Mouse (Mus musculus) CH12.LX (cell line): ENCODE data around the gene Acsl5.

Experiments
- CTCF ChIP-seq, 2 experiments: IDR thresholded peaks in 1 of 2; conservative IDR thresholded peaks in 1 of 2; 2 replicates each; pipeline ENCODE4 v1.5.1; 2011 to 2012; ENCODE audit warnings: low read depth in 2 of 2, low read length in 2 of 2, improper control_type of control experiment in 1 of 2, inconsistent platforms in 1 of 2, mild to moderate bottlenecking in 1 of 2, moderate library complexity in 1 of 2
- EP300 ChIP-seq: IDR thresholded peaks from 2 replicates; pipeline ENCODE4 v1.6.1; 2011; ENCODE audit warnings: low read length, improper control_type of control experiment
- KAT2A ChIP-seq: IDR thresholded peaks from 2 replicates; pipeline ENCODE4 v1.6.1; 2012; ENCODE audit warnings: low read length, improper control_type of control experiment, inconsistent platforms; ENCODE audit not compliant: insufficient replicate concordance
- MAX ChIP-seq: IDR thresholded peaks from 2 replicates; pipeline ENCODE4 v1.6.1; 2011; ENCODE audit warnings: low read length, improper control_type of control experiment
- MEF2A ChIP-seq: IDR thresholded peaks from 2 replicates; pipeline ENCODE4 v1.6.1; 2014; ENCODE audit warnings: low read depth, mild to moderate bottlenecking, inconsistent platforms, low read length, improper control_type of control experiment, borderline replicate concordance
- MYC ChIP-seq: IDR thresholded peaks from 2 replicates; pipeline ENCODE4 v1.6.1; 2011; ENCODE audit warnings: low read depth, mild to moderate bottlenecking, improper control_type of control experiment, low read length
- POLR2A ChIP-seq: IDR thresholded peaks from 2 replicates; pipeline ENCODE4 v1.6.1; 2011; ENCODE audit warnings: low read depth, mild to moderate bottlenecking, improper control_type of control experiment, low read length
- TBP ChIP-seq: conservative IDR thresholded peaks from 2 replicates; pipeline ENCODE4 v1.6.1; 2011; ENCODE audit warnings: low read depth, low read length, improper control_type of control experiment
- TCF12 ChIP-seq: IDR thresholded peaks from 2 replicates; pipeline ENCODE4 v1.6.1; 2014; ENCODE audit warnings: low read depth, mild to moderate bottlenecking, inconsistent platforms, low read length, improper control_type of control experiment
- USF1 ChIP-seq: IDR thresholded peaks from 2 replicates; pipeline ENCODE4 v1.6.1; 2014; ENCODE audit warnings: low read depth, mild to moderate bottlenecking, inconsistent platforms, low read length, improper control_type of control experiment
- USF2 ChIP-seq: conservative IDR thresholded peaks from 2 replicates; pipeline ENCODE4 v1.6.1; 2011; ENCODE audit warnings: low read depth, low read length, improper control_type of control experiment

- no peak for TF ChIP-seq TCF12
- no peak for TF ChIP-seq KAT2A
- peak; percentile 49 for TF ChIP-seq USF2
- TF ChIP-seq CTCF (conservative IDR thresholded peaks at IDR 0.05 in 1 of 2, IDR thresholded peaks at IDR 0.05 in 1 of 2; ENCODE audit: low read depth in 2 of 2, low read length in 2 of 2), result no peak
- TF ChIP-seq MYC, result no peak
- TF ChIP-seq EP300, result no peak
- no peak for TF ChIP-seq POLR2A
- no peak for TF ChIP-seq MEF2A
- no peak for TF ChIP-seq MAX
- peak; percentile 44 for TF ChIP-seq USF1
- no peak for TF ChIP-seq TBP
These were observed 10.5 kb upstream of the Acsl5 start, which contains the start of gene Gucy2g for GRCm38 (mm10) chr19:55241186-55241645.
